Mouse (Mus musculus) embryonic fibroblast, embryonic 13.5 days (primary cell): ENCODE measurements at regions not wholly inside any gene's neighbourhood (a gene's known extent, or its start where the extent isn't known, plus 50 kb on each side); places are given as distances from the start of the nearest gene placed in this dataset.

Experiments
- CTCF ChIP-seq: IDR thresholded peaks from 2 replicates; pipeline ENCODE4 v1.5.1; 2011; ENCODE audit warnings: mild to moderate bottlenecking, control low read depth, low read length, moderate library complexity, borderline replicate concordance; ENCODE audit not compliant: insufficient read depth
- POLR2A ChIP-seq: IDR thresholded peaks from 2 replicates; pipeline ENCODE4 v1.6.1; 2011; ENCODE audit warnings: low read depth, mild to moderate bottlenecking, control low read depth, low read length, moderate library complexity

GRCm38 (mm10) chr9:69672657-69673462 lies 87.9 kb downstream of the Foxb1 start:
- TF ChIP-seq CTCF (no peak), POLR2A (no peak)
